Mouse (Mus musculus): ENCODE measurements around the gene Paf1. TPM values are rescaled to one million over a fixed set of nuclear protein-coding genes. Genes with fewer than 3 reads are reported as not detected.

Paf1 gene
- polyA plus RNA-seq, 2 experiments = 54.2 to 102 TPM

DNA sequence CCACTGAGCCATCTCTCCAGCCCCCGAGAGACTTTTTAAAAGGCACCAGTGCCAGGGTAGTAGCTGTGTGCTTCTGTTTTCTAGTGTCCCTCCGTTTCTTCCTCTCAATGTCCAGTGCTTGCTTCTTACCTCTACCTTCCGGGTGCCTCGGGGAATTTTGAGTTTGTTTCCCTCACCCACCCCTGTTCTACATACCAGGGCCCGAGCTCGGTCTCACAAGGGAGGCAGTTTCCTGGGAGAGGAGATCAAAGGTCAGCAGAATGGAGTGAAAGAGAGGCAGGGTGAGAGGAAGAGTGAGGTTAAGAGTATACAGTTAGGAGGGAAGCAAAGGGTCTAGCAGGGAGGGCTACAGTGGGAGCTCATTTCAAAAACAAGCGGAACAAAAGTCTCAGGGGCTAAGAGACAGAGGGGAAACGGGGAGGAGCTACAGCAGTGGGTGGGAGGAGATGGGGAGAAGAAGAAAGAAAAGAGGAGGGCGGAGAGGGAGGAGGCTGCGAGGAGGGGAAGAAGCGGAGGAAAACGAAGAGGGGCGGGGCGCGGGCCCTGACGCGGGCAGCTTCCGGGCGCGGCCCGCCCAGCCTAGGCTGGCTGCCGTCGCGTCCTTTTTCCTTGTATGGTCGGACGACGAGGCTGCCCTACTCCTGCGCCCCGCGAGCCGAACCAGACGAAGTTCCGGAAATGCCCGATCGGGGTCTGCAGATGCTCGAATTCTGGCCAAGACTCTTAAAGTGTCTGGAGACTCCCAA, 17.4 kb upstream of the Paf1 start:
- Histone ChIP-seq H3K4me1 (ENCODE audit: control insufficient read depth, insufficient read depth, low read length) (peaks cover 47% of the 10 kb centered on the region), H3K9me3 (ENCODE audit: control insufficient read depth, low read length) (no peaks in the 10 kb centered on the region), H3K9ac (ENCODE audit: low read depth, low read length, severe bottlenecking) (peak overlapping the region; percentile 63), H3K36me3 (ENCODE audit: control insufficient read depth, insufficient read depth, low read length) (peaks cover 13% of the 10 kb centered on the region), H3K27ac (replicated peaks; ENCODE audit: low read depth, low read length) (peak overlapping the region; percentile 95), H3K4me2 (replicated peaks; ENCODE audit: low read depth, low read length, severe bottlenecking) (peak overlapping the region; percentile 94), H3K27me3 (ENCODE audit: control insufficient read depth, insufficient read depth, low read length) (no peaks in the 10 kb centered on the region), H3K4me3 (replicated peaks; ENCODE audit: low read length) (peak overlapping the region; percentile 40)
- peak; percentile 73; the same call in 1 of the 2 replicates for TF ChIP-seq POLR2A (IDR thresholded peaks at IDR 0.05; ENCODE audit: borderline replicate concordance, extremely low read depth, insufficient read depth, insufficient read length)
- WGBS = 1% methylated on average over 32 of the region's 36 CpGs
- peak; percentile 58 for ATAC-seq (ENCODE audit: low FRiP score, low read depth)
- DNase-seq (ENCODE audit: low spot score) = peak; percentile 96

DNA sequence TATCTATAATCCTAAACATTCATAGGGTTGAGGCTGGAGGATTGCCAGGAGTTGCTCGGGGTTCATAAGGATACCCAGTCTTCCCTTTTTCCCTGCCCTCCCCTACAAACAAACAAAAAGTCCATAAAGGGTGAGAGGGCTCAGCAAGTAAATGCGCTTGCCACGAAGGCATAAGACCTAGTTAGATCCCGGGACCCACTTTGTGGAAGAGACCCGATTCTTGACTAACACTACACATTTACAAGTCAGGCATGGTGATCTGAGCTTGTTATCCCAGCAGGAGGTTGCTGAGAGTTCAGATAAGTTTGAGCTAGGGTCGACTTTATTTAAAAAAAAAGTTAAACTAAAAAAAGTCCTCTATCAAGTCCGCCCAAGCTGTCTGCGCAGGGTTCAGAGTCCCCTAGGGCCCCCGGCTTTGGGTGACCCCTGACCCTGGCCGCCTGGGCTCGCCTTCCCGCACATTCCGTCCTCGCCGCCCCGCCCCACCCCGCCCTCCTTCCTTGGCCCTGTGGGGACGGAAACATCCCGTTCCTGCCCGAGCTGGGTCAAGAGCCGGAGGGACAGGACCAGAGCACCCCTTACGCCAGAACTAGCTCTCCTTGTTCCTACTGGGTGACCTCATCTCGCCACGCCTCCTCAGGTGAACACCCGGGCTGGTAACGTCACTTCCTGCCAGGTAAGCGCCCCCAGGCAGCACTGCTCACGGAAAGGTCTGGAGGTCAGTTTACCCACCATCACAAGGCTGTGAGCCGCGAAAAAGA, 16.6 kb upstream of the Paf1 start:
- Histone ChIP-seq H3K36me3 (ENCODE audit: control insufficient read depth, insufficient read depth, low read length) (peaks cover 11% of the 10 kb centered on the region), H3K4me3 (replicated peaks; ENCODE audit: low read length) (peak overlapping the region; percentile 40), H3K27ac (replicated peaks; ENCODE audit: low read depth, low read length) (peak overlapping the region; percentile 95), H3K4me1 (ENCODE audit: control insufficient read depth, insufficient read depth, low read length) (peaks cover 49% of the 10 kb centered on the region), H3K4me2 (replicated peaks; ENCODE audit: low read depth, low read length, severe bottlenecking) (peak overlapping the region; percentile 94), H3K9me3 (ENCODE audit: control insufficient read depth, low read length) (no peaks in the 10 kb centered on the region), H3K9ac (ENCODE audit: low read depth, low read length, severe bottlenecking) (peak overlapping the region; percentile 60), H3K27me3 (ENCODE audit: control insufficient read depth, insufficient read depth, low read length) (no peaks in the 10 kb centered on the region)
- DNase-seq (ENCODE audit: low spot score) (no peak), ATAC-seq (ENCODE audit: low FRiP score, low read depth) (no peak)
- TF ChIP-seq POLR2A (IDR thresholded peaks at IDR 0.05; ENCODE audit: borderline replicate concordance, extremely low read depth, insufficient read depth, insufficient read length) = no peak
- 4% methylated on average over 29 of the region's 30 CpGs for WGBS

DNA sequence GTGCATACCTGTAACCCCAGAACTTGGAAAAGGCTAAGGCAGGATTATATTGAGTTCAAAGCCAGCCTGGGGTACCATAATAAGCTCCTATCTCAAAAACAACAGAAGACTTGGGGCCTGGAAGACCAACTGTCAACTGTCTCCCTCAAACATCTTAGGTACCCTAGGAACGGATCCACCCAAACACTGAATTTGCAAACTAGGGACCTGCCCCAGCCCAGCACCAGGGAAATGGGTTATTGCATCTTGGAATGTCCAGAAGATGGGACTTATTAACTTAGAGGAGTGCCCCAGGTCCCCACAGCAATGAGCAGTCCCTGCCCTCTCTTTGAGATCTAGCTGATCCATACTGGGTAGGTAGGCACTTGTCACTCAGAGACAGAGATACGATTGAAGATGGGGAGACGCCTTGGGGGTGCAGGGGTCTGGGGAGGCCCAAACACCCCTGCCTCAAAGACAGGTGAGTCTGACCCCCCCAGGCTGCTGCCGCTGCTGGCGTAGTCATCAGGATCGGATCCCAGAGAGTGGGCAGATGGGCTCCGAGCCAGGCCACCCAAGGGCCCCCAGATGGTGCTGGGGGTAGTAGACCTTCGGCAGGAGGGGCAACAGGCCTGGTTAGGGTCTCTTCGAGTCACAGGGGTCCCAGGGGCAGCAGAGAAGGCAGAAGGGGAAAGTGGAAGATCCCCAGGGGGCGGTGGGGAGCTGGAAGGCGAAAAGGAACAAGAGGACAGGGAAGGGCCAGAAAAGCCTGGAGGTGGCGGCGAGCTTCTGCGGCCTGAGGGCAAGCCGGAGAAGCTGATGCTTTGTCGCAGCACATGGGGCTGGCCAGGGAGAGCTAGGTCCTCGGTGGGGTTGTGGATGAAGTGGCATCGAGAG, 15.3 kb upstream of the Paf1 start:
- Histone ChIP-seq H3K4me1 (ENCODE audit: control insufficient read depth, insufficient read depth, low read length) (peaks cover 60% of the 10 kb centered on the region), H3K36me3 (ENCODE audit: control insufficient read depth, insufficient read depth, low read length) (peaks cover 11% of the 10 kb centered on the region), H3K9ac (ENCODE audit: low read depth, low read length, severe bottlenecking) (peak overlapping the region; percentile 75), H3K4me2 (replicated peaks; ENCODE audit: low read depth, low read length, severe bottlenecking) (peak overlapping the region; percentile 94), H3K27ac (replicated peaks; ENCODE audit: low read depth, low read length) (no peak overlapping the region), H3K9me3 (ENCODE audit: control insufficient read depth, low read length) (no peaks in the 10 kb centered on the region), H3K4me3 (replicated peaks; ENCODE audit: low read length) (peak overlapping the region; percentile 73), H3K27me3 (ENCODE audit: control insufficient read depth, insufficient read depth, low read length) (no peaks in the 10 kb centered on the region)
- 73% methylated on average over 18 of the region's 18 CpGs for WGBS
- DNase-seq (ENCODE audit: low spot score) (no peak), ATAC-seq (ENCODE audit: low FRiP score, low read depth) (no peak)
- no peak for TF ChIP-seq POLR2A (IDR thresholded peaks at IDR 0.05; ENCODE audit: borderline replicate concordance, extremely low read depth, insufficient read depth, insufficient read length)

DNA sequence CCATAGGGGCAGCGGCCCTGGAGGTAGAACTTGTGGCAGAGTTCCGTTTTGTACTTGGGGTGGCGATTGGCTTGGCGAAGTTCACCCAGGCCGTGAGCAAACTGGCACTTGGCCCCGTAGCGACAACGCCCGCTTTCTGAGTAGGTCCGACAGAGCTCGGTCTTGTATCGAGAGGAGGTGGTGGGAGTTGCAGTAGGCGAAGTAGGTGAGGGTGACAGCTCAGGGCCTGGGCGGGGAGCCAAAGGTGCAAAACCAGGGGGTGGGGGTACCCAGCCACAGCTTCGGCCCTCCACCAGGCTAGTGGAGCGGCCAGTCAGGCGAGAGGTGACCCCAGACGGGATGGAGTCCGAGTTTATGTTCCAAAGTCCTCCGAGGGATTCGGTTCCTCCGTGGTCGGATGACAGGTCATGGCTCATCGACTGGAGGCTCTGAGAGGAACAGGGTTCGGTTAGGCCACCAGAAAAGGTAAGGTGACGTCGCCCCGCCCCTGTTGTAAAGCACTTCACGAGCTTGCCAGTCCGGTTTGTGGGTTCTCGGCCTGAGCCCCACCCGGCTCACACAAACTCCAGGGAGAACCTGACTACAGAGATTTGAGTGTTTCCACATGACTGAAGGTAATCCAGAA, 14.6 kb upstream of the Paf1 start:
- peaks cover 11% of the 10 kb centered on the region for H3K36me3 ChIP-seq (ENCODE audit: control insufficient read depth, insufficient read depth, low read length)
- H3K27me3 ChIP-seq (ENCODE audit: control insufficient read depth, insufficient read depth, low read length) = no peaks in the 10 kb centered on the region
- no peak for ATAC-seq (ENCODE audit: low FRiP score, low read depth)
- H3K4me3 ChIP-seq (replicated peaks; ENCODE audit: low read length) = peak overlapping the region; percentile 73
- WGBS = 37% methylated on average over 32 of the region's 32 CpGs
- no peak for TF ChIP-seq POLR2A (IDR thresholded peaks at IDR 0.05; ENCODE audit: borderline replicate concordance, extremely low read depth, insufficient read depth, insufficient read length)
- no peaks in the 10 kb centered on the region for H3K9me3 ChIP-seq (ENCODE audit: control insufficient read depth, low read length)
- DNase-seq (ENCODE audit: low spot score) = peak; percentile 51
- H3K4me2 ChIP-seq (replicated peaks; ENCODE audit: low read depth, low read length, severe bottlenecking) = peak overlapping the region; percentile 94
- H3K4me1 ChIP-seq (ENCODE audit: control insufficient read depth, insufficient read depth, low read length) = peaks cover 68% of the 10 kb centered on the region
- H3K27ac ChIP-seq (replicated peaks; ENCODE audit: low read depth, low read length) = peak overlapping the region; percentile 77
- H3K9ac ChIP-seq (ENCODE audit: low read depth, low read length, severe bottlenecking) = peak overlapping the region; percentile 75

Data from limb, embryonic 14.5 days (tissue).